Mouse (Mus musculus): ENCODE measurements at regions not wholly inside any gene's neighbourhood (a gene's known extent, or its start where the extent isn't known, plus 50 kb on each side); places are given as distances from the start of the nearest gene placed in this dataset.

DNA sequence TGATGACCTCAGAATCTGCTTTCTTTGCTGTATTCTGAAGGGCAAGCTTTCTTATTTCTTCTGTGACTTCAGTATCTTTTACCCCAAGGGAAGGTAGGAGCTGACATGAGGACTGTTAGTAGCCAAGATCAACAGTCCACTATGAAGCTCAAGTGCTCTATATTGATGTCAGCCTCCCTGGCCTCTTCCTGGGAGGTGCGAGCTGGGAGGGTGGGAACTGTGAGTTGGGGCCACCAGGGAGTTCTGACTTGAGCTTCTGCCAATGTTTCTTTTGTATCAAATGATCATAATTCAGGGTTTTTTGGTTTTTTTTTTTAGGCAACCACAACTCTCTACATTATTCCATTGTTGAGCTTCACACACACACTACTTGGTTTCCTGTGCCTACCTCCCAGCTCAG lies 536.8 kb upstream of the Nrp1 start:
- in situ Hi-C loops (cut with MboI; ENCODE audit: low sequenced_read_pairs in 2 of 2, unreplicated experiment in 2 of 2) = no loop called here
- no peaks in the 10 kb centered on the region for H3K9me3 ChIP-seq (ENCODE audit: control insufficient read depth, insufficient read depth, low read depth, low read length)
- no peak for DNase-seq (ENCODE audit: low read depth, low spot score)

DNA sequence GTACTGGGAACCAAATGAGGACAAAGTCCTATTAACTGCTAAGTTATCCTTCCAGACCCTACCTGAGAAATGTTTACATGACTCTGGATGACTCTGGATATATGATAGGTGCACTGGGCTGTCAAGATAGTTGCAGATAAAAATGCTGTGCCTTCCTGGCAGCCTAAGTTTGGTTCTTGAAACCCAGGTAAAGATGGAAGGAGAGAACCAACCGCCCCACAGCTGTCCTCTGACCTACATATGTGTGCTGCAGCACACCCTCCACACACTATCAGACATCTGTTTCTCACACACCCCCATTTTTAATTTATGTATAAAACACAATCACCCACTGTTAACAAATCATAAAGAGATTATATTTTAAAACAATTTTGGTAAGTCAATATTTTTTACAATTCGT lies 533.4 kb upstream of the Nrp1 start:
- no peaks in the 10 kb centered on the region for H3K4me1 ChIP-seq (ENCODE audit: control insufficient read depth in 2 of 2, insufficient read depth in 2 of 2, low read length in 2 of 2, poor library complexity in 1 of 2)
- H3K27ac ChIP-seq (ENCODE audit: insufficient read depth, low read depth, low read length, poor library complexity, severe bottlenecking) = no peak overlapping the region
- H3K4me3 ChIP-seq (ENCODE audit: insufficient read depth in 1 of 2, low read depth in 1 of 2, low read length in 2 of 2, poor library complexity in 1 of 2, severe bottlenecking in 1 of 2) = no peak overlapping the region
- in situ Hi-C loops (cut with MboI; ENCODE audit: low sequenced_read_pairs in 2 of 2, unreplicated experiment in 2 of 2) = no loop called here
- H3K9ac ChIP-seq (ENCODE audit: insufficient read depth, low read depth, low read length, poor library complexity, severe bottlenecking) = no peak overlapping the region
- TF ChIP-seq MAFK (IDR thresholded peaks at IDR 0.05; ENCODE audit: insufficient read depth, low read depth, low read length) = no peak
- TF ChIP-seq ZC3H11A (IDR thresholded peaks at IDR 0.05; ENCODE audit: borderline replicate concordance, low read depth, low read length) = no peak
- TF ChIP-seq ZNF384 (IDR thresholded peaks at IDR 0.05; ENCODE audit: low read depth, low read length) = no peak
- no peak for TF ChIP-seq HCFC1 (IDR thresholded peaks at IDR 0.05; ENCODE audit: borderline replicate concordance, insufficient read depth, low read length)
- no peak for TF ChIP-seq CHD2 (IDR thresholded peaks at IDR 0.05; ENCODE audit: low read depth, low read length)
- H3K9me3 ChIP-seq (ENCODE audit: control insufficient read depth, insufficient read depth, low read depth, low read length) = no peaks in the 10 kb centered on the region
- no peaks in the 10 kb centered on the region for H3K36me3 ChIP-seq (ENCODE audit: control insufficient read depth, insufficient read depth, low read length, poor library complexity, severe bottlenecking)
- no peak for DNase-seq (ENCODE audit: low read depth, low spot score)

More for the DNA sequence above, 536.8 kb upstream of the Nrp1 start:
- Histone ChIP-seq H3K36me3 (ENCODE audit: control insufficient read depth, insufficient read depth, low read length, poor library complexity, severe bottlenecking) (no peaks in the 10 kb centered on the region), H3K27ac (ENCODE audit: insufficient read depth, low read depth, low read length, poor library complexity, severe bottlenecking) (no peak overlapping the region), H3K4me1 (ENCODE audit: control insufficient read depth in 2 of 2, insufficient read depth in 2 of 2, low read length in 2 of 2, poor library complexity in 1 of 2) (no peaks in the 10 kb centered on the region), H3K9ac (ENCODE audit: insufficient read depth, low read depth, low read length, poor library complexity, severe bottlenecking) (no peak overlapping the region), H3K4me3 (ENCODE audit: insufficient read depth in 1 of 2, low read depth in 1 of 2, low read length in 2 of 2, poor library complexity in 1 of 2, severe bottlenecking in 1 of 2) (no peak overlapping the region)
- no peak for TF ChIP-seq HCFC1 (IDR thresholded peaks at IDR 0.05; ENCODE audit: borderline replicate concordance, insufficient read depth, low read length)
- TF ChIP-seq ZC3H11A (IDR thresholded peaks at IDR 0.05; ENCODE audit: borderline replicate concordance, low read depth, low read length) = no peak
- no peak for TF ChIP-seq ZNF384 (IDR thresholded peaks at IDR 0.05; ENCODE audit: low read depth, low read length)
- TF ChIP-seq MAFK (IDR thresholded peaks at IDR 0.05; ENCODE audit: insufficient read depth, low read depth, low read length) = no peak
- no peak for TF ChIP-seq CHD2 (IDR thresholded peaks at IDR 0.05; ENCODE audit: low read depth, low read length)

DNA sequence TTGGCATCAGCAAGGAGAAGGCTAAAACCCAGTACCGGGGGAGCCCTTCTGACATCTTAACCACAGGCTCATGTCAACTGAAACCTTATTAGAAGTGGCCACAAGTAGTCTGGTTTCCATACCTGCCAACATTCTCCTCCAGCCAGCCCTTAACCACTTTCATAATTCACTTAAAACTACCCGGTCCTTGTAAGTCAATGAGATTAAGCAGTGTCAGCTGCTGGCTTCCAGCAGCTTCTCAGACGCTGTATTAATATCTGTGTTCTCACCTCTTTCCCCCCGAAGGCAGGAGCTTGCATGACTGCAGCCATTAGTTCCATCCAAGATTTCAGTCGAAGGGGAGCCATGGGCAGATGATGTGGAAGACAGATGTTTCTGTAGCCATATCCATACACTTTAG lies 530.6 kb upstream of the Nrp1 start:
- no peak overlapping the region for H3K9ac ChIP-seq (ENCODE audit: insufficient read depth, low read depth, low read length, poor library complexity, severe bottlenecking)
- in situ Hi-C loops (cut with MboI; ENCODE audit: low sequenced_read_pairs in 2 of 2, unreplicated experiment in 2 of 2) = no loop called here
- H3K4me1 ChIP-seq (ENCODE audit: control insufficient read depth in 2 of 2, insufficient read depth in 2 of 2, low read length in 2 of 2, poor library complexity in 1 of 2) = no peaks in the 10 kb centered on the region
- no peak overlapping the region for H3K27ac ChIP-seq (ENCODE audit: insufficient read depth, low read depth, low read length, poor library complexity, severe bottlenecking)
- H3K4me3 ChIP-seq (ENCODE audit: insufficient read depth in 1 of 2, low read depth in 1 of 2, low read length in 2 of 2, poor library complexity in 1 of 2, severe bottlenecking in 1 of 2) = no peak overlapping the region
- TF ChIP-seq HCFC1 (IDR thresholded peaks at IDR 0.05; ENCODE audit: borderline replicate concordance, insufficient read depth, low read length) (no peak), ZNF384 (IDR thresholded peaks at IDR 0.05; ENCODE audit: low read depth, low read length) (no peak), ZC3H11A (IDR thresholded peaks at IDR 0.05; ENCODE audit: borderline replicate concordance, low read depth, low read length) (no peak), CHD2 (IDR thresholded peaks at IDR 0.05; ENCODE audit: low read depth, low read length) (no peak), MAFK (IDR thresholded peaks at IDR 0.05; ENCODE audit: insufficient read depth, low read depth, low read length) (no peak)
- H3K36me3 ChIP-seq (ENCODE audit: control insufficient read depth, insufficient read depth, low read length, poor library complexity, severe bottlenecking) = no peaks in the 10 kb centered on the region
- DNase-seq (ENCODE audit: low read depth, low spot score) = no peak
- no peaks in the 10 kb centered on the region for H3K9me3 ChIP-seq (ENCODE audit: control insufficient read depth, insufficient read depth, low read depth, low read length)

DNA sequence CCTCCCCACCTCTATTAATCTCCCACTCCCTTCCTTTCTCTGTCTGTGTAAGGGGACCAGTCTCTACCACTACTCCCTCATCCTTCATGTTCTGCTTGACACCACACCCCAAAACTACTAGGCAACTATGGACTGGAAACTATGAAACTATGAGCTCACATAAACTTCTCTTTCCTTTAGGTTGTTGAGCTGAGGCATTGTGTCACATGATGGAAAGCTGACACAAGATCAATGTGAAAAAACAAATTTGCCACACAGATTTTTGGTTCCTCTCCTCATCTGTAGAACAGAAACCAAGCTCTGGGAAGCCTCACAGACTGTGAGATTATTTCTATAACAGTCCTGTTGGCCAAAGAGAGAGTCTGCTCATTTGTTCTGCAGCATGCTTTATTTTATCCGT lies 528.7 kb upstream of the Nrp1 start:
- Histone ChIP-seq H3K27ac (ENCODE audit: insufficient read depth, low read depth, low read length, poor library complexity, severe bottlenecking) (no peak overlapping the region), H3K4me1 (ENCODE audit: control insufficient read depth in 2 of 2, insufficient read depth in 2 of 2, low read length in 2 of 2, poor library complexity in 1 of 2) (no peaks in the 10 kb centered on the region), H3K4me3 (ENCODE audit: insufficient read depth in 1 of 2, low read depth in 1 of 2, low read length in 2 of 2, poor library complexity in 1 of 2, severe bottlenecking in 1 of 2) (no peak overlapping the region), H3K36me3 (ENCODE audit: control insufficient read depth, insufficient read depth, low read length, poor library complexity, severe bottlenecking) (no peaks in the 10 kb centered on the region), H3K9ac (ENCODE audit: insufficient read depth, low read depth, low read length, poor library complexity, severe bottlenecking) (no peak overlapping the region), H3K9me3 (ENCODE audit: control insufficient read depth, insufficient read depth, low read depth, low read length) (no peaks in the 10 kb centered on the region)
- DNase-seq (ENCODE audit: low read depth, low spot score) = no peak
- in situ Hi-C loops (cut with MboI; ENCODE audit: low sequenced_read_pairs in 2 of 2, unreplicated experiment in 2 of 2) = no loop called here
- TF ChIP-seq ZC3H11A (IDR thresholded peaks at IDR 0.05; ENCODE audit: borderline replicate concordance, low read depth, low read length) (no peak), ZNF384 (IDR thresholded peaks at IDR 0.05; ENCODE audit: low read depth, low read length) (no peak), MAFK (IDR thresholded peaks at IDR 0.05; ENCODE audit: insufficient read depth, low read depth, low read length) (no peak), CHD2 (IDR thresholded peaks at IDR 0.05; ENCODE audit: low read depth, low read length) (no peak), HCFC1 (IDR thresholded peaks at IDR 0.05; ENCODE audit: borderline replicate concordance, insufficient read depth, low read length) (no peak)

DNA sequence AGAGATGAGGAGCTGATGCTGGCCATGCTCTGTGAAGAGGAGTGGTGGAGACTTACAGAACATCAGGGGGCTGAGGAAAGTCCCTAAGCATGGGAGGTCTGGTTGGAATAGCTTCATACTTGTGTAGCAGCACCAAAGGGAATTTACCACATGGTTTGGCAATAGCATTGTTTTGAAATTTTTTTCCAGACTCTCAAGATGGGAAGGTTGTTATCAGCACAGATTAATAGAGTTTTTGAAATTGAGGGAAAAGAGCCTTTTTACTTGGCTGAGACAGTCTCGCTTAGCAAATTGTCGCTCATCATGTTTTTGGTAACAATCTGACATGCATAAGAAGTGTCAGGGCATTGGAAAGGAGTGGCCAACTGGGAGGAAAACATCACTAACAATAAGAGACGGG lies 524.4 kb upstream of the Nrp1 start:
- in situ Hi-C loops (cut with MboI; ENCODE audit: low sequenced_read_pairs in 2 of 2, unreplicated experiment in 2 of 2) = no loop called here

More for the DNA sequence above, 524.4 kb upstream of the Nrp1 start:
- H3K4me1 ChIP-seq (ENCODE audit: control insufficient read depth in 2 of 2, insufficient read depth in 2 of 2, low read length in 2 of 2, poor library complexity in 1 of 2) = no peaks in the 10 kb centered on the region
- no peak for TF ChIP-seq CHD2 (IDR thresholded peaks at IDR 0.05; ENCODE audit: low read depth, low read length)
- no peak for TF ChIP-seq ZC3H11A (IDR thresholded peaks at IDR 0.05; ENCODE audit: borderline replicate concordance, low read depth, low read length)
- TF ChIP-seq HCFC1 (IDR thresholded peaks at IDR 0.05; ENCODE audit: borderline replicate concordance, insufficient read depth, low read length) = no peak
- no peak for TF ChIP-seq ZNF384 (IDR thresholded peaks at IDR 0.05; ENCODE audit: low read depth, low read length)
- TF ChIP-seq MAFK (IDR thresholded peaks at IDR 0.05; ENCODE audit: insufficient read depth, low read depth, low read length) = no peak
- DNase-seq (ENCODE audit: low read depth, low spot score) = no peak
- no peak overlapping the region for H3K27ac ChIP-seq (ENCODE audit: insufficient read depth, low read depth, low read length, poor library complexity, severe bottlenecking)
- H3K36me3 ChIP-seq (ENCODE audit: control insufficient read depth, insufficient read depth, low read length, poor library complexity, severe bottlenecking) = no peaks in the 10 kb centered on the region
- no peak overlapping the region for H3K4me3 ChIP-seq (ENCODE audit: insufficient read depth in 1 of 2, low read depth in 1 of 2, low read length in 2 of 2, poor library complexity in 1 of 2, severe bottlenecking in 1 of 2)
- H3K9ac ChIP-seq (ENCODE audit: insufficient read depth, low read depth, low read length, poor library complexity, severe bottlenecking) = no peak overlapping the region
- H3K9me3 ChIP-seq (ENCODE audit: control insufficient read depth, insufficient read depth, low read depth, low read length) = no peaks in the 10 kb centered on the region

Data from ES-E14 (cell line).